Mouse (Mus musculus) cerebellum, postnatal 4 days (tissue): ENCODE measurements around the gene Wrnip1.
"Not testable (repeated sequence)": the region's sequence is repeated elsewhere in the genome, so short reads cannot be mapped to it uniquely, and the experiment has no call there.

ENCODE experiments used
- DNase-seq, 2 experiments: peaks; one replicate each; pipeline ENCODE4 v3.0.0; 2022; ENCODE audit warnings: low spot score in 2 of 2, mixed read lengths in 1 of 2

Gene Wrnip1

GRCm38 (mm10) chr13:32851967-32852366 is 50.1 kb downstream of the Wrnip1 start:
- peak in 1 of 2 experiments; percentile 37 for DNase-seq

- DNase-seq: no peak
These were observed 50.7 kb downstream of the Wrnip1 start for GRCm38 (mm10) chr13:32852539-32852938.

DNA sequence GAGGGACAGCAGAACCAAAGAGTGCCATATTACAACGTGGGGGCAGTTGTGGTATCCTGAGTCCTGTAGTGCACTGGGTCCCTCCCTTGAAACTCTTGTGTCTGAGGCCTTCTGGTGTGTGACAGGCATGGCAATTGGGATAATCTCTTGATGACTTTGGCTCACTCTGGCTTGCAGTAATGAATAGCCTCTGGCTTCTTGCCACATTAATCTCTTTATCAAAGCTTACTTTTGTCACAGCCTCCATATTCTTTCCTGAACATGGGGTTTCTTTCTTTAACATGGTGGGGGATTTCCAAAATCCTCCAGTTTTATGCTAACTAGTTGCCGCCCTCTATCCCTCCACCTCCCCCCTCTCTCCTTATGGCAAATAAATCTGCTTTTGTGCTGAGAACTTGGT is 51.2 kb downstream of the Wrnip1 start:
- no peak for DNase-seq

DNA sequence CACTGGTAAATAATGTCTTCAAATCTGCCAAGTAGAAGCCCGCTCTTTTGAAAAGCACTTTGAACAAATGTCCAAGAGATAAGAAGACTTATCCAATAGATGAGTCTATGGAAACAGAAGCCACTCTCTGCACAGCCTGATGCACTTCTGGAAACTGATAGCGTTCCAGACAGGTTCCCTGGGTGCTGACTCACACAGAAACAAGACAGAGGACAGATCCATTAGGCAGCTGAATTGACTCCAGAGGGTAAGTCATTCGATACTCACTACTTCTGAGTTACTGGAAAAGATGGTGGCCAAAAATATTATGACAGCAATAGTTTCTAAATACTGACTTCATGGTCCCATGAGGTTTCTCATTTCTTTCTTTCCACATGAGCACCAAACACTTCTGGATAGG is 59.0 kb downstream of the Wrnip1 start:
- no peak for DNase-seq

DNA sequence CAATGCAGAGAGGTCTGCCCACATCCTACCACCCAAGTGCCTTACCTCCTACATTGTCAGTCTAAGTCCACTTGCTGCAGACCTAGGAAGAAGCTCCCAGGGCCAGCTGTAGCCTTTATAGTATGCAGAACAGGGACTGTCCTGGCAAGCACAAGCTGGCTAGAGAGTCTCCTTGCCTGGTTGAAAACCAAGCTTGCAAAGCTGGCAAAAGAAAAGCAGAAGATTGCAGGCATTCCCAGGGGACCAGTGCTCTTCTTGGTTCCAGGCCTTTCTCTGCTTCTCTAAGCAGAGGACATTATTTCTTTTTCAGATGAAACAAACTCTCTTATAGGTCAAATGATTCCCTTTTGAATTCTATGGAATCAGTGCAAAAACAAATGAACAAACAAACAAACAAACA is 61.6 kb downstream of the Wrnip1 start:
- no peak for DNase-seq

GRCm38 (mm10) chr13:32864529-32864928 is 62.7 kb downstream of the Wrnip1 start:
- DNase-seq: not testable (repeated sequence)

DNA sequence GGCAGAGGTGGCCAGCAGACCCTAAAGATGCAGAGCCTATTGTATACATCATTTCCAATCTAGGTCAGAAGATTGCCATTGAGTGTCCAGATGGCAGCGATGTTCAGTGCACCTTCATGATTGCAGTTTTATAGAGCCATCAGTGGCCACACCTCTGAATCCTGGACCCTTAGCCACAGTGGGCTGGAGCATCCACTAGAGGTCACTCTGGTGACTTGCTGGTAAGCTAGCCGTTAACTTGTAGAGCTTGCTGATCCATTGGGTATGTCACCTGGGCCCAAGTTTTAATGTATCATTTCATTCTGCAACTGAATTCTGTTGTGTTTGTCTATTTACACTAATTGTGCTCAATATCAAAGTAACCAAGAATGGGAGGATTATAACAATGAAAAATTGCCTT is 63.8 kb downstream of the Wrnip1 start:
- no peak for DNase-seq

DNA sequence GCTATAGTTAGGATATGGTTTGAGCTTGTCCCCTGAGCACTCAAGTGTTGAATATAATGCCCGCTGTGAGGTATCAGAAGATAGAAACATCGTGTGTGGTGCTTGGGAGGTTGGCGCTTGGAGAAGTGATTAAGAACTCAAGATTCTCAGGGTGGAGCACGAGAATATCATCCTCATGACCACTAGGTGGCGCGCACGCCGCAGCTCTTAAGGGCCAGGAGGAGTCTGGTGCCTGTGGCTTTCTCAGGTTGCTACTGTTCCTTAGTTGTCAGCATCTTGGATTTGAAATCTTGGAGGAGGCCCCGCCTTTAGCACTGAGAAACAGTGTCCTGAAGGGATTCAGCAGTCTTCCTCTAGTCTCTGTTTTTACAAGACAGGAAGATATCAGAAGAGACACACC is 64.6 kb downstream of the Wrnip1 start:
- peak; percentile 58 to 67 for DNase-seq

DNA sequence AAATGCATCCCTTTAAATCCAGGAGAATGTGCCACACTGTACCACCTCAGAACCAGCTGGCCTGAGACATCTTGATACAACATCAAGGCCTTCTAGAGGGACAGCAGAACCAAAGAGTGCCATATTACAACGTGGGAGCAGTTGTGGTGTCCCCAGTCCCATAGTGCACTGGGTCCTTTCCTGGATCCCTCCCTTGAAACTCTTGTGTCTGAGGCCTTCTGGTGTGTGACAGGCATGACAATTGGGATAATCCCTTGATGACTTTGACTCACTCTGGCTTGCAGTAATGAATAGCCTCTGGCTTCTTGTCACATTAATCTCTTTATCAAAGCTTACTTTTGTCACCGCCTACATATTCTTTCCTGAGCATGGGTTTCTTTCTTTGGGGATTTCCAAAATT is 65.2 kb downstream of the Wrnip1 start:
- DNase-seq: no peak

DNA sequence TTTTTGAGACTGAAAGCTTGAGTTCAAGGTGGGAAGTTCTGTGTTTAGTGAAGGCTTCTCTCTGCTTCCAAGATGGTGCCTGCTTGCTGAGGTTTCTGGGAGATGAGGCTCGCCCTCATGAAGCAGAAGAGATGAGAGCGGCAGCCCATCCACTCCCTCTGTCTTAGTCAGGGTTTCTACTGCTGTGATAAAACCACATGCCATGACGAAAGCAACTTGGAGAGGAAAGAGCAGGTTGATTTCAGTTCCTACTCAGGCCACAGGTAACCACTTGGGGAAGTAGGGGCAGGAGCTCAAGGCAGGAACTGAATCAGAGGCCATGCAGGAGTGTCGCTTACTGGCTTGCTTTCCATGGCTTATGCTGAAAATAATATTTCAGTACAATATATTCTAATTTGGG is 66.4 kb downstream of the Wrnip1 start:
- DNase-seq: not testable (repeated sequence)

- DNase-seq: no peak
These were observed 67.0 kb downstream of the Wrnip1 start for GRCm38 (mm10) chr13:32868843-32869242.
